Mouse (Mus musculus) liver, adult 2 months (tissue): ENCODE data around the gene Fam102b.

Experiments used
- CTCF ChIP-seq: fragments of 200-500 bp; IDR thresholded peaks from 2 replicates; pipeline ENCODE4 v1.5.1; 2011; ENCODE audit warnings: low read depth, low read length, control low read depth
- POLR2A ChIP-seq: fragments of 200-500 bp; IDR thresholded peaks from 2 replicates; pipeline ENCODE4 v1.6.1; 2011; ENCODE audit warnings: low read length, control low read depth; ENCODE audit not compliant: insufficient read depth; ENCODE audit errors: extremely low read depth

DNA sequence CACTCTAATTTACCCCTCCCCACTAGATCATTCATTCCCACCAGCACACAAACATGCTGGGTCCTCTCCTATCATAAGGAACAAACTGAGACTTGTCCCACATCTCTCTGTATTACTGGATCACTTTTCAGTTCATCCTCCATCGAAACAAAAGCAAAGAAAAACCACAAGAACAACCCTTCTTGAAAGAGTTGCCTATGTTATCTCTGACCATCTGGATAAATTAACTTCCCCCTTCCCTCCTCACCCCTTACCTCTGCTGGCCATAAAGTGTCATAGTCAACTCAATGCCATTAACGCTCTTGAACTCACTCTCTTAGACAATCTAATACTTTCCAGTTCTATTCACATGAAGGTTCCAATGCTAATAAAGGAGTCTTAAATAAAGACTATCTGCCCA is 32.9 kb downstream of the Fam102b start:
- TF ChIP-seq CTCF (no peak), POLR2A (no peak)
